Mouse (Mus musculus) spleen, postnatal 36 days (tissue): ENCODE measurements around the gene Maml3.

Source experiments
- DNase-seq, 2 experiments: peaks; one replicate each; pipeline ENCODE4 v3.0.0; 2022; ENCODE audit warnings: low spot score in 2 of 2, mixed read lengths in 1 of 2

Gene Maml3

GRCm38 (mm10) chr3:51708746-51709411 lies 396.0 kb downstream of the Maml3 start:
- DNase-seq, result peak; percentile 60 to 68

- no peak for DNase-seq
Observed at GRCm38 (mm10) chr3:51708375-51708745, 396.5 kb downstream of the Maml3 start.

GRCm38 (mm10) chr3:51705220-51705619 lies 399.7 kb downstream of the Maml3 start:
- no peak for DNase-seq

GRCm38 (mm10) chr3:51703478-51703877 lies 401.4 kb downstream of the Maml3 start:
- no peak for DNase-seq

GRCm38 (mm10) chr3:51702701-51703286 lies 402.1 kb downstream of the Maml3 start:
- no peak for DNase-seq

GRCm38 (mm10) chr3:51701950-51702349 lies 402.9 kb downstream of the Maml3 start:
- no peak for DNase-seq

GRCm38 (mm10) chr3:51701281-51701751 lies 403.6 kb downstream of the Maml3 start:
- DNase-seq, result peak; percentile 48 to 57

- no peak for DNase-seq
Observed at GRCm38 (mm10) chr3:51700731-51701280, 404.1 kb downstream of the Maml3 start.

GRCm38 (mm10) chr3:51700123-51700522 lies 404.8 kb downstream of the Maml3 start:
- DNase-seq, result no peak

- DNase-seq, result no peak
Observed at GRCm38 (mm10) chr3:51697931-51698330, 406.9 kb downstream of the Maml3 start.

- no peak for DNase-seq
Observed at GRCm38 (mm10) chr3:51695713-51696112, 409.2 kb downstream of the Maml3 start.

GRCm38 (mm10) chr3:51694576-51694975 lies 410.3 kb downstream of the Maml3 start:
- no peak for DNase-seq

- no peak for DNase-seq
Observed at GRCm38 (mm10) chr3:51693196-51693595, 411.7 kb downstream of the Maml3 start.

- no peak for DNase-seq
Observed at GRCm38 (mm10) chr3:51688725-51689124, 416.2 kb downstream of the Maml3 start.

GRCm38 (mm10) chr3:51686791-51687190 lies 418.1 kb downstream of the Maml3 start:
- DNase-seq, result no peak

GRCm38 (mm10) chr3:51686316-51686715 lies 418.6 kb downstream of the Maml3 start:
- DNase-seq, result no peak

- DNase-seq, result no peak
Observed at GRCm38 (mm10) chr3:51685539-51685938, 419.3 kb downstream of the Maml3 start.

GRCm38 (mm10) chr3:51674963-51675362 lies 429.9 kb downstream of the Maml3 start:
- DNase-seq, result no peak

- DNase-seq, result peak in 1 of 2 experiments; percentile 30
Observed at GRCm38 (mm10) chr3:51673408-51674086, 431.3 kb downstream of the Maml3 start.

GRCm38 (mm10) chr3:51672631-51673030 lies 432.2 kb downstream of the Maml3 start:
- DNase-seq, result no peak

GRCm38 (mm10) chr3:51671071-51671469 lies 433.8 kb downstream of the Maml3 start:
- no peak for DNase-seq

GRCm38 (mm10) chr3:51670414-51671070 lies 434.3 kb downstream of the Maml3 start:
- DNase-seq, result peak in 1 of 2 experiments; percentile 35
